25 mouse cellular contexts compared by ENCODE assay signal in the genomic region with DNA sequence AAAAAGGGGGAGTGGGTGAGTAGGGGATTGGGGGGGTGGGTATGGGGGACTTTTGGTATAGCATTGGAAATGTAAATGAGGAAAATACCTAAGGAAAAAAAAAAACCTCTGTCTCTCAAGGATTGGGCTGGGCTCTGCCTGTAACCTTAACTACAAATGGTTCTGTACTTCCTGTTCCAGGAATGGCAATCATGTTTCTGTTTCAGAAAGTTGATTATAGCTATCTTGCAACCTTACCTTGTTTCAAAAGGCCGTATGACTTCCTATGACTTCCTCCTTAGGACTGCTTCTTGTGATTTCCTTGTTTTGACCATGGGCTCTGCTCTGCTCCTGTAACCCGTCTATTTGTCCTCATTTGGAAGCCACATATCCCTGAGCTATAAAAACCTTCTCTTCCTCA. TPM values are rescaled to one million over a fixed set of nuclear protein-coding genes. Genes with fewer than 3 reads are reported as not detected.
A peak's percentile ranks its signal among the peaks of the same experiment; 100 is the strongest.
DNase-seq lines count a peak whose midpoint lies in the region; ATAC-seq and TF ChIP-seq lines count a peak whose summit lies in the region.
"Had no signal": no experiment of that assay in that cellular context is flagged by ENCODE, and none has a peak within 500 bp of the region (broad histone marks: within the 10 kb centered on the region; RNA-seq: fewer than 3 reads in every experiment).

No protein-coding gene starts in this region.

- TF ChIP-seq CTCF in testis, adult 2 months (IDR thresholded peaks at IDR 0.05; ENCODE audit: control insufficient read depth, insufficient read depth, insufficient replicate concordance, low read depth, low read length), result no peak
- no peak for TF ChIP-seq CTCF in intestine, postnatal 0 days (IDR thresholded peaks at IDR 0.05; ENCODE audit: low read depth)

- H3K4me3 ChIP-seq in testis, adult 2 months (ENCODE audit: control insufficient read depth, low read depth, low read length), result no peak overlapping the region
- no peak overlapping the region for H3K4me3 ChIP-seq in intestine, postnatal 0 days (ENCODE audit: low read depth, low read length)
- no peak overlapping the region for H3K4me3 ChIP-seq in liver, embryonic 12.5 days
- H3K4me3 ChIP-seq: forebrain, embryonic 10.5 days; forebrain, embryonic 13.5 days; gastrocnemius, adult 2 months; heart, embryonic 12.5 days; heart, embryonic 15.5 days; hindbrain, embryonic 10.5 days; hindbrain, embryonic 13.5 days had no signal

- no peaks in the 10 kb centered on the region for H3K36me3 ChIP-seq in testis, adult 2 months (ENCODE audit: control insufficient read depth, insufficient read depth, low read length)
- no peaks in the 10 kb centered on the region for H3K36me3 ChIP-seq in intestine, postnatal 0 days (ENCODE audit: control insufficient read depth, insufficient read depth)
- no peaks in the 10 kb centered on the region for H3K36me3 ChIP-seq in liver, embryonic 12.5 days
- H3K36me3 ChIP-seq: forebrain, embryonic 10.5 days; heart, embryonic 12.5 days; heart, embryonic 15.5 days; hindbrain, embryonic 10.5 days; hindbrain, embryonic 13.5 days had no signal

- WGBS in intestine, postnatal 0 days, result 33% methylated on average over 2 of the region's 2 CpGs
- WGBS in liver, embryonic 12.5 days (ENCODE audit: insufficient replicate concordance), result 32% methylated on average over 2 of the region's 2 CpGs

- ATAC-seq in intestine, postnatal 0 days, result peak; percentile 59
- ATAC-seq in megakaryocyte progenitor cell, adult 5-6 weeks (replicated peaks; ENCODE audit: poor library complexity), result peak; percentile 35
- no peak for ATAC-seq in liver, embryonic 12.5 days
- ATAC-seq: CD4-positive, CD25-positive, alpha-beta regulatory T cell, adult 4 months; forebrain, embryonic 13.5 days; forebrain, embryonic 16.5 days; hindbrain, embryonic 16.5 days had no signal

- DNase-seq in testis, postnatal 10 days (ENCODE audit: low spot score), result no peak
- DNase-seq in right cerebral cortex, postnatal 4 days, result no peak
- no peak for DNase-seq in layer of hippocampus, postnatal 25 days (ENCODE audit: extremely low spot score in 1 of 2, low spot score in 1 of 2)
- DNase-seq: cerebellum, adult 11-12 months; cerebellum, adult 8-10 months; cerebellum, postnatal 10 days; cerebellum, postnatal 36 days; gastrocnemius, adult 2 months; gastrocnemius, postnatal 14 days; heart, adult 18-20 months; heart, postnatal 10 days; heart, postnatal 36 days had no signal

- H3K9me3 ChIP-seq in intestine, postnatal 0 days (ENCODE audit: control insufficient read depth), result no peaks in the 10 kb centered on the region
- no peaks in the 10 kb centered on the region for H3K9me3 ChIP-seq in liver, embryonic 12.5 days (replicated peaks)
- H3K9me3 ChIP-seq: forebrain, embryonic 10.5 days; forebrain, embryonic 13.5 days; heart, embryonic 12.5 days; heart, embryonic 15.5 days; hindbrain, embryonic 10.5 days; hindbrain, embryonic 13.5 days had no signal

- no peak for TF ChIP-seq POLR2A in testis, adult 2 months (IDR thresholded peaks at IDR 0.05; ENCODE audit: control insufficient read depth, low read depth, low read length)

- 0 out of 2 replicates have a peak overlapping the region, but pooled peaks have one; percentile 49 for H3K27ac ChIP-seq in testis, adult 2 months (ENCODE audit: control insufficient read depth, insufficient read depth, low read depth, low read length)
- no peak overlapping the region for H3K27ac ChIP-seq in intestine, postnatal 0 days (ENCODE audit: low read depth, low read length)
- H3K27ac ChIP-seq in liver, embryonic 12.5 days, result no peak overlapping the region
- H3K27ac ChIP-seq: forebrain, embryonic 10.5 days; forebrain, embryonic 13.5 days; gastrocnemius, adult 2 months; heart, embryonic 15.5 days; hindbrain, embryonic 10.5 days; hindbrain, embryonic 13.5 days had no signal

- no peak overlapping the region for H3K4me2 ChIP-seq in intestine, postnatal 0 days (replicated peaks; ENCODE audit: low read depth)
- no peak overlapping the region for H3K4me2 ChIP-seq in liver, embryonic 12.5 days
- H3K4me2 ChIP-seq: forebrain, embryonic 13.5 days; heart, embryonic 12.5 days; heart, embryonic 15.5 days; hindbrain, embryonic 13.5 days had no signal

- H3K27me3 ChIP-seq in testis, adult 2 months (ENCODE audit: control insufficient read depth, insufficient read depth, low read length), result no peaks in the 10 kb centered on the region
- no peaks in the 10 kb centered on the region for H3K27me3 ChIP-seq in intestine, postnatal 0 days (replicated peaks; ENCODE audit: control insufficient read depth, insufficient read depth, low read length)
- H3K27me3 ChIP-seq in liver, embryonic 12.5 days (replicated peaks), result no peaks in the 10 kb centered on the region
- H3K27me3 ChIP-seq: forebrain, embryonic 13.5 days; heart, embryonic 12.5 days; heart, embryonic 15.5 days; hindbrain, embryonic 13.5 days had no signal

- no peak overlapping the region for H3K9ac ChIP-seq in intestine, postnatal 0 days (ENCODE audit: low read depth, low read length)
- no peak overlapping the region for H3K9ac ChIP-seq in liver, embryonic 12.5 days
- H3K9ac ChIP-seq: forebrain, embryonic 13.5 days; heart, embryonic 12.5 days; heart, embryonic 15.5 days; hindbrain, embryonic 13.5 days had no signal

- no peaks in the 10 kb centered on the region for H3K4me1 ChIP-seq in testis, adult 2 months (ENCODE audit: control insufficient read depth, insufficient read depth, low read length)
- H3K4me1 ChIP-seq in intestine, postnatal 0 days (replicated peaks; ENCODE audit: control insufficient read depth, insufficient read depth, low read length), result no peaks in the 10 kb centered on the region
- H3K4me1 ChIP-seq in liver, embryonic 12.5 days, result no peaks in the 10 kb centered on the region
- H3K4me1 ChIP-seq: forebrain, embryonic 10.5 days; hindbrain, embryonic 10.5 days; hindbrain, embryonic 13.5 days had no signal

RNA-seq across cellular contexts. Expression of gene Eps8, which starts 39.6 kb away (rescaled TPM):
- 4.2 and 5.4 TPM in 2 replicates for polyA plus RNA-seq in testis, adult 2 months (2012; rRNA removed)
- polyA plus RNA-seq in intestine, postnatal 0 days (2015; fragmentation: Nextera tagmentation; extraction: Ambion mirVana), result 204 and 209 TPM in 2 replicates
- 3.1 and 4.3 TPM in 2 replicates for total RNA-seq in megakaryocyte progenitor cell, adult 5-6 weeks (2015)
- 2.0 and 6.9 TPM in 2 replicates for total RNA-seq in megakaryocyte progenitor cell, adult 5-6 weeks (2017)
- 1.5 and 1.7 TPM in 2 replicates for polyA plus RNA-seq in liver, embryonic 12.5 days (2016; fragmentation: Nextera tagmentation; extraction: Ambion mirVana)
- 10 to 100 TPM; 47.7 to 49.5 TPM for total RNA-seq in layer of hippocampus, postnatal 25 days (2021)

RNA-seq across cellular contexts. Expression of gene Strap, which starts 40.6 kb away (rescaled TPM):
- 77.9 and 81.1 TPM in 2 replicates for polyA plus RNA-seq in testis, adult 2 months (2012; rRNA removed)
- polyA plus RNA-seq in intestine, postnatal 0 days (2015; fragmentation: Nextera tagmentation; extraction: Ambion mirVana), result 71.0 and 71.4 TPM in 2 replicates
- total RNA-seq in megakaryocyte progenitor cell, adult 5-6 weeks (2015), result 191 and 204 TPM in 2 replicates
- 168 and 172 TPM in 2 replicates for total RNA-seq in megakaryocyte progenitor cell, adult 5-6 weeks (2017)
- polyA plus RNA-seq in liver, embryonic 12.5 days (2016; fragmentation: Nextera tagmentation; extraction: Ambion mirVana), result 130 and 131 TPM in 2 replicates
- total RNA-seq in layer of hippocampus, postnatal 25 days (2021), result 100 to 1,000 TPM; 118 to 131 TPM

Comparison
In these comparisons a context has a peak if more than half of its experiments do, and no peak if none do; other contexts are left out.
1. RNA of gene Eps8, which starts 39.6 kb away (polyA plus RNA-seq): 204 to 209 TPM in intestine, postnatal 0 days; 4.2 to 5.4 TPM in testis, adult 2 months and 1.5 to 1.7 TPM in liver, embryonic 12.5 days; every median in the first group is over 10 times any median in the second.